Mouse (Mus musculus) forebrain, postnatal 0 days (tissue): Measurements from ENCODE around the gene Akt2. TPM values are rescaled to one million over a fixed set of nuclear protein-coding genes. Genes with fewer than 3 reads are reported as not detected.

Source experiments
- ATAC-seq: fragments of 200-750 bp; cut with Nextera tagmentation; 2 replicates; pipeline ENCODE4 v1.8.0; 2017; ENCODE audit warnings: mild to moderate bottlenecking, moderate library complexity
- DNase-seq: peaks from one replicate; pipeline ENCODE4 v3.0.0-alpha.2; 2015
- H3K27ac ChIP-seq: fragments of 300-500 bp; sonication (generic); 2 replicates; pipeline ENCODE4 v1.5.1; 2014; ENCODE audit warnings: low read depth, mild to moderate bottlenecking, antibody characterized with exemption, low read length, moderate library complexity, mixed read lengths
- H3K27me3 ChIP-seq: fragments of 300-500 bp; sonication (generic); 2 replicates; pipeline ENCODE4 v1.6.1; 2014; ENCODE audit warnings: mild to moderate bottlenecking, low read length, mixed read lengths; ENCODE audit not compliant: insufficient read depth
- H3K36me3 ChIP-seq: fragments of 300-500 bp; sonication (generic); 2 replicates; pipeline ENCODE4 v1.6.1; 2014; ENCODE audit warnings: mild to moderate bottlenecking, moderate library complexity; ENCODE audit not compliant: insufficient read depth
- H3K4me1 ChIP-seq: fragments of 300-500 bp; sonication (generic); 2 replicates; pipeline ENCODE4 v1.6.1; 2014; ENCODE audit warnings: antibody characterized with exemption; ENCODE audit not compliant: insufficient read depth
- H3K4me2 ChIP-seq: fragments of 300-500 bp; sonication (generic); 2 replicates; pipeline ENCODE4 v1.6.1; 2014; ENCODE audit warnings: low read depth, mild to moderate bottlenecking, moderate library complexity
- H3K4me3 ChIP-seq: fragments of 300-500 bp; sonication (generic); 2 replicates; pipeline ENCODE4 v1.5.1; 2014; ENCODE audit warnings: low read depth, low read length, mixed read lengths
- H3K9ac ChIP-seq: fragments of 300-500 bp; sonication (generic); 2 replicates; pipeline ENCODE4 v1.6.1; 2014; ENCODE audit warnings: mild to moderate bottlenecking
- H3K9me3 ChIP-seq: fragments of 300-500 bp; sonication (generic); 2 replicates; pipeline ENCODE4 v1.6.1; 2016; ENCODE audit warnings: low read length
- CTCF ChIP-seq: sonication (generic); IDR thresholded peaks from 2 replicates; pipeline ENCODE4 v1.5.1; 2016; ENCODE audit warnings: antibody characterized with exemption, control low read depth, low read depth
- WGBS: fragments of 180-500 bp; shearing (Covaris S2); extraction: QIAGEN DNeasy Blood & Tissue Kit; methylation state at CpG from one replicate; pipeline ENCODE4 v1.1.7; 2014; 5-methylcytosine and 5-hydroxymethylcytosine counted together
- polyA plus RNA-seq: library from polyadenylated mRNA; unstranded; fragments of >200 nt; fragmentation: Nextera tagmentation; extraction: Ambion mirVana; gene quantifications from 2 replicates; pipeline ENCODE4 v1.2.1, GENCODE M21; 2015
- total RNA-seq: library from RNA; depleted of rRNA; stranded (reverse); fragments of >200 nt; gene quantifications from 2 replicates; pipeline ENCODE4 v1.2.3, GENCODE M21; 2014

Gene Akt2
- total and polyA plus RNA-seq, 2 experiments from 2014 or later: 53.9 to 61.1 TPM

GRCm38 (mm10) chr7:27607580-27607979 lies 16.2 kb downstream of the Akt2 start:
- DNase-seq (peak; percentile 35), ATAC-seq (peak; percentile 60)
- Histone ChIP-seq H3K27ac (no peak overlapping the region), H3K36me3 (peaks cover 19% of the 10 kb centered on the region), H3K9ac (no peak overlapping the region), H3K27me3 (no peaks in the 10 kb centered on the region), H3K4me3 (no peak overlapping the region), H3K4me1 (peaks cover 15% of the 10 kb centered on the region; the same call in 1 of the 2 replicates), H3K9me3 (no peaks in the 10 kb centered on the region), H3K4me2 (no peak overlapping the region)
- no peak for TF ChIP-seq CTCF
- WGBS: 73% methylated on average over 5 of the region's 5 CpGs

- WGBS: 82% methylated on average over 3 of the region's 3 CpGs
- no peak for DNase-seq
- Histone ChIP-seq H3K4me1 (peaks cover 20% of the 10 kb centered on the region), H3K9ac (no peak overlapping the region), H3K27me3 (no peaks in the 10 kb centered on the region), H3K4me2 (no peak overlapping the region), H3K9me3 (no peaks in the 10 kb centered on the region), H3K4me3 (no peak overlapping the region), H3K36me3 (peaks cover 19% of the 10 kb centered on the region), H3K27ac (peak overlapping the region; percentile 21; the same call in 1 of the 2 replicates)
- no peak for ATAC-seq
- TF ChIP-seq CTCF: no peak
These were observed 16.8 kb downstream of the Akt2 start for GRCm38 (mm10) chr7:27608130-27608529.

GRCm38 (mm10) chr7:27609285-27609684 lies 17.9 kb downstream of the Akt2 start:
- H3K4me1 ChIP-seq: peaks cover 29% of the 10 kb centered on the region
- no peak for DNase-seq
- H3K36me3 ChIP-seq: peaks cover 19% of the 10 kb centered on the region
- no peak for TF ChIP-seq CTCF
- no peaks in the 10 kb centered on the region for H3K9me3 ChIP-seq
- no peak for ATAC-seq
- no peak overlapping the region for H3K9ac ChIP-seq
- WGBS: 88% methylated on average over 4 of the region's 4 CpGs
- no peak overlapping the region for H3K4me3 ChIP-seq
- H3K27ac ChIP-seq: no peak overlapping the region
- no peaks in the 10 kb centered on the region for H3K27me3 ChIP-seq
- no peak overlapping the region for H3K4me2 ChIP-seq

GRCm38 (mm10) chr7:27609688-27610087 lies 18.3 kb downstream of the Akt2 start:
- H3K4me1 ChIP-seq: peaks cover 29% of the 10 kb centered on the region
- no peak for TF ChIP-seq CTCF
- no peak overlapping the region for H3K4me3 ChIP-seq
- no peaks in the 10 kb centered on the region for H3K9me3 ChIP-seq
- H3K27ac ChIP-seq: no peak overlapping the region
- ATAC-seq (no peak), DNase-seq (no peak)
- H3K4me2 ChIP-seq: no peak overlapping the region
- 95% methylated on average over 2 of the region's 2 CpGs for WGBS
- H3K36me3 ChIP-seq: peaks cover 19% of the 10 kb centered on the region
- no peak overlapping the region for H3K9ac ChIP-seq
- H3K27me3 ChIP-seq: no peaks in the 10 kb centered on the region

DNA sequence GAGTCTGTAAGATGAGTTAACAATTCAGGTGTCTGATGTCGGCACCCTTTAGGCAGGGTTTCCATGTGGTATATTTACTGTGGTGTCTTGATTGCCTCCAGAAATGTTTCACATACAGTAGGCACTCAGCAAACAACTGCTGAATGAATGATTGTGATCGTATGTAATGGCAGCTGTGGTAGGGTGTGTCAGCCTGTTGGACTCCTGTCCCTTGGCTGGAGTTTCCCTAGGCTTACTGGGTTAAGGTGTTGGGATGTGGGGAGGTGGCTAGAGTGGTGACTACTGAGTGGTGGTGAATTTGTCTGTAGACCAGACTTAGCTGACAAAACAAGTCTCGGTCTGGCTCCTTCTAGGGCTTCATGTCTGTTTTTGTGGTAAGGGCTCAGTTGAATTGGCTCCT lies 19.0 kb downstream of the Akt2 start:
- H3K36me3 ChIP-seq: peaks cover 19% of the 10 kb centered on the region
- TF ChIP-seq CTCF: no peak
- DNase-seq (no peak), ATAC-seq (no peak)
- WGBS: 82% methylated on average over 3 of the region's 3 CpGs
- H3K9me3 ChIP-seq: no peaks in the 10 kb centered on the region
- no peak overlapping the region for H3K4me3 ChIP-seq
- no peak overlapping the region for H3K27ac ChIP-seq
- H3K9ac ChIP-seq: no peak overlapping the region
- H3K4me2 ChIP-seq: no peak overlapping the region
- H3K27me3 ChIP-seq: no peaks in the 10 kb centered on the region
- H3K4me1 ChIP-seq: peaks cover 29% of the 10 kb centered on the region

- DNase-seq (no peak), ATAC-seq (no peak)
- no peak overlapping the region for H3K4me2 ChIP-seq
- no peaks in the 10 kb centered on the region for H3K27me3 ChIP-seq
- peaks cover 24% of the 10 kb centered on the region for H3K4me1 ChIP-seq
- no peak overlapping the region for H3K4me3 ChIP-seq
- peaks cover 19% of the 10 kb centered on the region for H3K36me3 ChIP-seq
- no peak for TF ChIP-seq CTCF
- H3K9me3 ChIP-seq: no peaks in the 10 kb centered on the region
- WGBS: 73% methylated on average over 5 of the region's 5 CpGs
- H3K9ac ChIP-seq: no peak overlapping the region
- no peak overlapping the region for H3K27ac ChIP-seq
These were observed 19.5 kb downstream of the Akt2 start for GRCm38 (mm10) chr7:27610871-27611270.

GRCm38 (mm10) chr7:27612940-27613339 lies 21.6 kb downstream of the Akt2 start:
- no peaks in the 10 kb centered on the region for H3K9me3 ChIP-seq
- H3K4me1 ChIP-seq: peaks cover 22% of the 10 kb centered on the region
- H3K4me3 ChIP-seq: no peak overlapping the region
- no peak overlapping the region for H3K4me2 ChIP-seq
- ATAC-seq (no peak), DNase-seq (peak; percentile 6)
- H3K27ac ChIP-seq: peak overlapping the region; percentile 85; the same call in 1 of the 2 replicates
- no peak overlapping the region for H3K9ac ChIP-seq
- no peak for TF ChIP-seq CTCF
- H3K36me3 ChIP-seq: peaks cover 37% of the 10 kb centered on the region
- no peaks in the 10 kb centered on the region for H3K27me3 ChIP-seq
- 34% methylated on average over 4 of the region's 4 CpGs for WGBS
